Mouse (Mus musculus): Measurements from ENCODE around the gene Olfr1136. TPM values are rescaled to one million over a fixed set of nuclear protein-coding genes. Genes with fewer than 3 reads are reported as not detected.

Gene Olfr1136
- not detected in 2 replicates for polyA plus RNA-seq (2014; fragmentation: Nextera tagmentation; extraction: Ambion mirVana)

- Histone ChIP-seq H3K9ac (replicated peaks; ENCODE audit: low read length) (no peak within 1 kb of the TSS), H3K9me3 (replicated peaks; ENCODE audit: control insufficient read depth, low read length) (no peaks in the 10 kb centered on the region), H3K36me3 (replicated peaks; ENCODE audit: control insufficient read depth, insufficient read depth, low read depth, low read length) (no peaks in the 10 kb centered on the region), H3K4me3 (ENCODE audit: low read depth, low read length) (no peak within 1 kb of the TSS), H3K27me3 (ENCODE audit: control insufficient read depth, insufficient read depth, low read length) (no peaks in the 10 kb centered on the region), H3K27ac (replicated peaks; ENCODE audit: low read depth, low read length) (no peak within 1 kb of the TSS), H3K4me2 (ENCODE audit: low read depth, low read length) (no peak within 1 kb of the TSS), H3K4me1 (ENCODE audit: control insufficient read depth, insufficient read depth, low read length) (no peaks in the 10 kb centered on the region)
- DNase-seq (ENCODE audit: low spot score) (no peak), ATAC-seq (replicated peaks; ENCODE audit: insufficient number of reproducible peaks, low FRiP score, low TSS enrichment, low read depth) (no peak)
These were observed at the start of gene Olfr1136 for GRCm38 (mm10) chr2:87693847-87694246. Gene Olfr1136 (minus strand): TSS chr2:87693947.

DNA sequence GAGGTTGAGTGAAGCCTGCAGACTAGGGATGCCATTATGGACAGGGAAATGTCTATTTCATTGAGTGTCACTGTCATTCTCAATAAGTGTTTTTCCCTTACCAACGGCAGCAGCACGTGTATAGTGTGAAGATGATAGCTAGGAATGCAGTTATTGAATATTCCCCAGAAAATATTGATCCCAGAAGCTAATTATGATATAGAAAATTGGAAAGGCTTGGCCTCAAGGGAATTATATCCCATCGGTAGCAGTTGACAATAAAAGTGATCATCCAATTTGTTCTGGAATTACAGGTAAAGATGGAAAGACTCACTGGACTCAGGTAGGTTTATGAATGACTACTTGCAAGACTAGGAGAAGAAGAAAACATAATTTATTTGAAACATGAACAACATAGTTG, 49.7 kb upstream of the Olfr1136 start, which contains the start of gene Olfr1140:
TSS of gene Olfr1140 (plus strand) at position 301 of the 400 bp plus-strand sequence.
- Histone ChIP-seq H3K4me3 (ENCODE audit: low read depth, low read length) (no peak within 1 kb of the TSS), H3K4me2 (ENCODE audit: low read depth, low read length) (no peak within 1 kb of the TSS), H3K9me3 (replicated peaks; ENCODE audit: control insufficient read depth, low read length) (no peaks in the 10 kb centered on the region), H3K27me3 (ENCODE audit: control insufficient read depth, insufficient read depth, low read length) (no peaks in the 10 kb centered on the region), H3K4me1 (ENCODE audit: control insufficient read depth, insufficient read depth, low read length) (no peaks in the 10 kb centered on the region), H3K36me3 (replicated peaks; ENCODE audit: control insufficient read depth, insufficient read depth, low read depth, low read length) (no peaks in the 10 kb centered on the region), H3K27ac (replicated peaks; ENCODE audit: low read depth, low read length) (no peak within 1 kb of the TSS), H3K9ac (replicated peaks; ENCODE audit: low read length) (no peak within 1 kb of the TSS)
- DNase-seq (ENCODE audit: low spot score) (no peak), ATAC-seq (replicated peaks; ENCODE audit: insufficient number of reproducible peaks, low FRiP score, low TSS enrichment, low read depth) (no peak)
- 73% methylated on average over 3 of the region's 3 CpGs for WGBS

- H3K36me3 ChIP-seq (replicated peaks; ENCODE audit: control insufficient read depth, insufficient read depth, low read depth, low read length), result no peaks in the 10 kb centered on the region
- H3K9ac ChIP-seq (replicated peaks; ENCODE audit: low read length), result no peak within 1 kb of the TSS
- no peak within 1 kb of the TSS for H3K4me2 ChIP-seq (ENCODE audit: low read depth, low read length)
- H3K4me3 ChIP-seq (ENCODE audit: low read depth, low read length), result no peak within 1 kb of the TSS
- ATAC-seq (replicated peaks; ENCODE audit: insufficient number of reproducible peaks, low FRiP score, low TSS enrichment, low read depth) (no peak), DNase-seq (ENCODE audit: low spot score) (no peak)
- WGBS, result 82% methylated on average over 1 of the region's 1 CpGs
- H3K4me1 ChIP-seq (ENCODE audit: control insufficient read depth, insufficient read depth, low read length), result no peaks in the 10 kb centered on the region
- no peak within 1 kb of the TSS for H3K27ac ChIP-seq (replicated peaks; ENCODE audit: low read depth, low read length)
- H3K27me3 ChIP-seq (ENCODE audit: control insufficient read depth, insufficient read depth, low read length), result no peaks in the 10 kb centered on the region
- no peaks in the 10 kb centered on the region for H3K9me3 ChIP-seq (replicated peaks; ENCODE audit: control insufficient read depth, low read length)
These were observed 46.1 kb upstream of the Olfr1136 start, which contains the start of gene Olfr1138 for GRCm38 (mm10) chr2:87739878-87740277. Gene Olfr1138 (minus strand): TSS chr2:87739978.

DNA sequence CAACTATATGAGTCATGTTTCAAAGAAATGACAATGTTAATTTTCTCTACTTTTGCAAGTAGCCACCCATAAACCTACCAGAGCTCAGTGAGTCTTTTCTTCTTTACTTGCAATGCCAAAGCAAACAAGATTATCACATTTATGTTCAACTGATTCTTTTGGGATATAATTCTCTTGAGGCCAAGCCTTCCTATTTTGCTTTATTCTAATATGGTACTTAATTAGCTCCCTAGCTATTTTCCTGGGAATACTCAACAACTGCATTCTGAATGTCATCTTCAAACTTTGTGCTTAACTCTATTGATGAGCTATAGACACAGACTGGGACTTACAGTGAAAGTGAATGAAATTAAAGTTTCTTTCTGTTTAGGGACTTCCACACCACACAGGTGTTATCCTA, 19.3 kb upstream of the Olfr1136 start, which contains the start of gene Olfr1137:
TSS of gene Olfr1137 (minus strand) at position 101 of the 400 bp plus-strand sequence.
- no peaks in the 10 kb centered on the region for H3K9me3 ChIP-seq (replicated peaks; ENCODE audit: control insufficient read depth, low read length)
- H3K4me2 ChIP-seq (ENCODE audit: low read depth, low read length), result no peak within 1 kb of the TSS
- DNase-seq (ENCODE audit: low spot score) (no peak), ATAC-seq (replicated peaks; ENCODE audit: insufficient number of reproducible peaks, low FRiP score, low TSS enrichment, low read depth) (no peak)
- no peaks in the 10 kb centered on the region for H3K36me3 ChIP-seq (replicated peaks; ENCODE audit: control insufficient read depth, insufficient read depth, low read depth, low read length)
- no peaks in the 10 kb centered on the region for H3K27me3 ChIP-seq (ENCODE audit: control insufficient read depth, insufficient read depth, low read length)
- no peaks in the 10 kb centered on the region for H3K4me1 ChIP-seq (ENCODE audit: control insufficient read depth, insufficient read depth, low read length)
- H3K4me3 ChIP-seq (ENCODE audit: low read depth, low read length), result no peak within 1 kb of the TSS
- H3K9ac ChIP-seq (replicated peaks; ENCODE audit: low read length), result no peak within 1 kb of the TSS
- no peak within 1 kb of the TSS for H3K27ac ChIP-seq (replicated peaks; ENCODE audit: low read depth, low read length)

- no peaks in the 10 kb centered on the region for H3K9me3 ChIP-seq (replicated peaks; ENCODE audit: control insufficient read depth, low read length)
- H3K36me3 ChIP-seq (replicated peaks; ENCODE audit: control insufficient read depth, insufficient read depth, low read depth, low read length), result no peaks in the 10 kb centered on the region
- 23% methylated on average over 1 of the region's 1 CpGs for WGBS
- DNase-seq (ENCODE audit: low spot score) (no peak), ATAC-seq (replicated peaks; ENCODE audit: insufficient number of reproducible peaks, low FRiP score, low TSS enrichment, low read depth) (no peak)
- no peak within 1 kb of the TSS for H3K4me3 ChIP-seq (ENCODE audit: low read depth, low read length)
- H3K27me3 ChIP-seq (ENCODE audit: control insufficient read depth, insufficient read depth, low read length), result no peaks in the 10 kb centered on the region
- H3K27ac ChIP-seq (replicated peaks; ENCODE audit: low read depth, low read length), result no peak within 1 kb of the TSS
- no peak within 1 kb of the TSS for H3K9ac ChIP-seq (replicated peaks; ENCODE audit: low read length)
- H3K4me1 ChIP-seq (ENCODE audit: control insufficient read depth, insufficient read depth, low read length), result no peaks in the 10 kb centered on the region
- H3K4me2 ChIP-seq (ENCODE audit: low read depth, low read length), result no peak within 1 kb of the TSS
These were observed 20.2 kb downstream of the Olfr1136 start, which contains the start of gene Olfr1135 for GRCm38 (mm10) chr2:87673564-87673963. Gene Olfr1135 (minus strand): TSS chr2:87673664.

- ATAC-seq (replicated peaks; ENCODE audit: insufficient number of reproducible peaks, low FRiP score, low TSS enrichment, low read depth), result no peak
- no peak within 1 kb of the TSS for H3K9ac ChIP-seq (replicated peaks; ENCODE audit: low read length)
- no peak within 1 kb of the TSS for H3K4me3 ChIP-seq (ENCODE audit: low read depth, low read length)
- no peaks in the 10 kb centered on the region for H3K4me1 ChIP-seq (ENCODE audit: control insufficient read depth, insufficient read depth, low read length)
- DNase-seq (ENCODE audit: low spot score), result no peak
- no peaks in the 10 kb centered on the region for H3K36me3 ChIP-seq (replicated peaks; ENCODE audit: control insufficient read depth, insufficient read depth, low read depth, low read length)
- H3K4me2 ChIP-seq (ENCODE audit: low read depth, low read length), result no peak within 1 kb of the TSS
- no peaks in the 10 kb centered on the region for H3K9me3 ChIP-seq (replicated peaks; ENCODE audit: control insufficient read depth, low read length)
- H3K27ac ChIP-seq (replicated peaks; ENCODE audit: low read depth, low read length), result no peak within 1 kb of the TSS
- no peaks in the 10 kb centered on the region for H3K27me3 ChIP-seq (ENCODE audit: control insufficient read depth, insufficient read depth, low read length)
- 91% methylated on average over 2 of the region's 2 CpGs for WGBS
These were observed 35.4 kb downstream of the Olfr1136 start, which contains the start of gene Olfr1134 for GRCm38 (mm10) chr2:87658360-87658759. Gene Olfr1134 (minus strand): TSS chr2:87658460.

DNA sequence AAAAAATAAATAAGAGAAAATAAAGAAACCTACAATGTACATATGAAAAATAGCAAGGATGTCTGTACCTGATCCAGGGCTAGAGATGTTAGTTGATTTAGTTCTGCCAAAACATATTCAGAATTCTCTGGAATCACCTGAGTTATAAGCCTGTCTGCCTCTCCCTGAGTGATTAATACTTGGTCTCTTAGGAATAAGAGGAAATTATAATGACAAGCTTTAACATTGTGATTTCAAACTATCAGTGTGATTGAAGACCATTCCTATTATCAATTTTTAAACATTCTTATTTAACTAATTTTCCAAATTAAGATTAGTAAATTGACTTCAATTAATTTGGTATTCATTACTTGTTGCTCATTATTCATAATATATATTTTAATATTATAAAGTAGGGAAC, 46.5 kb downstream of the Olfr1136 start, which contains the start of gene Olfr1133:
TSS of gene Olfr1133 (minus strand) at position 101 of the 400 bp plus-strand sequence.
- Histone ChIP-seq H3K4me2 (ENCODE audit: low read depth, low read length) (no peak within 1 kb of the TSS), H3K4me1 (ENCODE audit: control insufficient read depth, insufficient read depth, low read length) (no peaks in the 10 kb centered on the region), H3K4me3 (ENCODE audit: low read depth, low read length) (no peak within 1 kb of the TSS), H3K36me3 (replicated peaks; ENCODE audit: control insufficient read depth, insufficient read depth, low read depth, low read length) (no peaks in the 10 kb centered on the region), H3K9me3 (replicated peaks; ENCODE audit: control insufficient read depth, low read length) (no peaks in the 10 kb centered on the region), H3K9ac (replicated peaks; ENCODE audit: low read length) (no peak within 1 kb of the TSS), H3K27me3 (ENCODE audit: control insufficient read depth, insufficient read depth, low read length) (no peaks in the 10 kb centered on the region), H3K27ac (replicated peaks; ENCODE audit: low read depth, low read length) (no peak within 1 kb of the TSS)
- ATAC-seq (replicated peaks; ENCODE audit: insufficient number of reproducible peaks, low FRiP score, low TSS enrichment, low read depth), result no peak
- DNase-seq (ENCODE audit: low spot score), result no peak
